Mouse (Mus musculus): ENCODE measurements around the gene Itga5. TPM values are rescaled to one million over a fixed set of nuclear protein-coding genes. Genes with fewer than 3 reads are reported as not detected.

Itga5 gene
- polyA plus RNA-seq, 1 experiment from 2014 or later, result 40.3 TPM

- Histone ChIP-seq H3K4me3 (ENCODE audit: low read length) (no peak overlapping the region), H3K4me1 (ENCODE audit: control insufficient read depth, insufficient read depth, low read length) (peaks cover 29% of the 10 kb centered on the region), H3K27me3 (replicated peaks; ENCODE audit: control insufficient read depth, insufficient read depth, low read length) (0 out of 2 replicates have a peak, but pooled peaks cover 3% of the 10 kb centered on the region), H3K36me3 (ENCODE audit: control insufficient read depth, insufficient read depth, low read length) (no peaks in the 10 kb centered on the region), H3K9me3 (ENCODE audit: control insufficient read depth, low read length) (no peaks in the 10 kb centered on the region), H3K27ac (ENCODE audit: low read length) (no peak overlapping the region), H3K9ac (ENCODE audit: low read depth, low read length) (peak overlapping the region; percentile 39), H3K4me2 (ENCODE audit: low read depth, low read length) (no peak overlapping the region)
- no peak for ATAC-seq
- 63% methylated on average over 3 of the region's 3 CpGs for WGBS
Measured at GRCm38 (mm10) chr15:103318201-103318816, 48.3 kb downstream of the Itga5 start.

DNA sequence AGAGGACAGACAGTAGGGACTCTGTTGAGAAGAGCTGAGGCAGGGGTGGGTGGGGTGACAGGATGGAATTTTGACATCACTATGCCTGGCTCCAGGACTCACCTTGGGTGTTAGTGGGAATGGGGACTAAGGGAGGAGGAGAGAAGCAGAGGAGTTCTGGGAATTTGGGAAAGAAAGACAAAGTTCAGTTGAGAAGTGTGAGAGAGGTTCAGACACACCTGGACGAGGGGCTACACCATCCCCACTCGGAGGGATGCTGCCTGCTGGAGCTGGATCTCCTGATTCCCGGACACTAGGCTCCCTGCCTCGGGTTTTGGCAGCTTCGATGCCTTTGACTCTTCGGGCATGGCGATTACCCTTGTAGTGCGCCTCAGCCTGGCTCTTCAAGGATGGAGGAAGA is 48.8 kb downstream of the Itga5 start:
- H3K4me1 ChIP-seq (ENCODE audit: control insufficient read depth, insufficient read depth, low read length), result peaks cover 26% of the 10 kb centered on the region
- 94% methylated on average over 8 of the region's 8 CpGs for WGBS

DNA sequence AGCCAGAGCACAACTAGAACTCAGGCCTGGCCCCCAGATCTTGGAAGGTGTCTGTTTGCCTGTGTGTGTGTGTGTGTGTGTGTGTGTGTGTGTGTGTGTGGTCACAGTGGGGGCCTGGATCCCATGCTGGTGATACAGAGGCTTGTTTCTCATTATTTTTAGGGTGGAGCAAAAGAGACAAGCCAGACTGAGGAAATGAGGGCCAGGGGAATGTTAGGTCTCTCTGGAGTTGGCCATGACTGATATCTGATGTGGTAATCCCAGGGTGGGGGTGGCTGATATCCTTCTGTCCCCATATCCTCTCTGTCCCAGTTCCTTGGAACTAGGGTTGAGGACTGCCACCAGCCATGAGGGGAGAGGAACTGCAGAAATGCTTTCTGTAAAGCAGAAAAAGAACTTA is 49.4 kb downstream of the Itga5 start:
- H3K9ac ChIP-seq (ENCODE audit: low read depth, low read length), result no peak overlapping the region
- H3K27ac ChIP-seq (ENCODE audit: low read length), result no peak overlapping the region
- H3K4me1 ChIP-seq (ENCODE audit: control insufficient read depth, insufficient read depth, low read length), result peaks cover 22% of the 10 kb centered on the region
- H3K27me3 ChIP-seq (replicated peaks; ENCODE audit: control insufficient read depth, insufficient read depth, low read length), result 0 out of 2 replicates have a peak, but pooled peaks cover 3% of the 10 kb centered on the region
- no peaks in the 10 kb centered on the region for H3K36me3 ChIP-seq (ENCODE audit: control insufficient read depth, insufficient read depth, low read length)
- no peaks in the 10 kb centered on the region for H3K9me3 ChIP-seq (ENCODE audit: control insufficient read depth, low read length)
- no peak overlapping the region for H3K4me3 ChIP-seq (ENCODE audit: low read length)
- ATAC-seq, result no peak
- H3K4me2 ChIP-seq (ENCODE audit: low read depth, low read length), result no peak overlapping the region

More for the DNA sequence above, 48.8 kb downstream of the Itga5 start:
- H3K4me2 ChIP-seq (ENCODE audit: low read depth, low read length), result no peak overlapping the region
- 0 out of 2 replicates have a peak, but pooled peaks cover 3% of the 10 kb centered on the region for H3K27me3 ChIP-seq (replicated peaks; ENCODE audit: control insufficient read depth, insufficient read depth, low read length)
- no peak overlapping the region for H3K4me3 ChIP-seq (ENCODE audit: low read length)
- H3K36me3 ChIP-seq (ENCODE audit: control insufficient read depth, insufficient read depth, low read length), result no peaks in the 10 kb centered on the region
- H3K27ac ChIP-seq (ENCODE audit: low read length), result no peak overlapping the region
- H3K9me3 ChIP-seq (ENCODE audit: control insufficient read depth, low read length), result no peaks in the 10 kb centered on the region
- ATAC-seq, result no peak
- peak overlapping the region; percentile 39; the same call in 1 of the 2 replicates for H3K9ac ChIP-seq (ENCODE audit: low read depth, low read length)

DNA sequence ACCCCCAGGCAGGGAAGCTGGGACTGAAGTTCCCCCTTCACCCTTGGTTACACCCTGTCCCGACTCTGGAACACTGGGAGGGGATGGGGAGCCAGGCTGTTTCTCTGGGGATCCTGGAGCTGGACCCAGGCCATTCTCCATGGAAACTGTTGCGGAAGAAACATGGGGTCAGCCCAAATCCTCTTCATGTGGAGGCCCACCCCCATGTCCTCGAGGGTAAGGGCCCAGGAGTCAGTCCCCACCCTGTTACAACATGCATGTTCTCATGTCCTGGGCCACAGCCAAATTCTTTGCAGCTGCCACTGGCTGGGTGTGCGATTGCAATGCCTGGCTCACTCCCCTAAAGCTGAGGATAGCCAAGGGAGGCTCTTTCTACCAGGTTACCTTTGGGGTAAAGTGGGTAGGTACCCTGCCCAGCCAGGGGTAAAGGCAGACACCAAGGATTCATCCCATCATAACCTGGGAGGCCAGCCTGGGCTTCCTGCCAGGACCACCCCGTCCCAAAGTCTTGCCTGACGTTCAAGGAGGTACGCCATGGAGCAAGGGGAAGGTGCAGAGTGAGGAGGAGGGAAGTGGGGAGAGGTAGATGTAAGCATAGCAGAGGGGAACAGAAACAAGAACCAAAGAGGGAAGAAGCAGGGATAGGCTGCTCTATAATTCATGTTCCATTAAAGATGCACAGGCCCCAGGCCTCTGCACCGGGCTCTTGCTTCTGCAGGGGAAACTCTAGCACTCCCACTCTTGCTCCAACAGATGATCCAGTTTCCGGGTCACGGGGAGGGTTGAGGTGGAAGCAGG is 50.4 kb downstream of the Itga5 start:
- H3K36me3 ChIP-seq (ENCODE audit: control insufficient read depth, insufficient read depth, low read length), result no peaks in the 10 kb centered on the region
- ATAC-seq, result no peak
- H3K27me3 ChIP-seq (replicated peaks; ENCODE audit: control insufficient read depth, insufficient read depth, low read length), result 0 out of 2 replicates have a peak, but pooled peaks cover 3% of the 10 kb centered on the region
- 75% methylated on average over 10 of the region's 10 CpGs for WGBS
- H3K27ac ChIP-seq (ENCODE audit: low read length), result no peak overlapping the region
- H3K9ac ChIP-seq (ENCODE audit: low read depth, low read length), result no peak overlapping the region
- H3K4me2 ChIP-seq (ENCODE audit: low read depth, low read length), result no peak overlapping the region
- no peaks in the 10 kb centered on the region for H3K9me3 ChIP-seq (ENCODE audit: control insufficient read depth, low read length)
- peaks cover 22% of the 10 kb centered on the region for H3K4me1 ChIP-seq (ENCODE audit: control insufficient read depth, insufficient read depth, low read length)
- H3K4me3 ChIP-seq (ENCODE audit: low read length), result no peak overlapping the region

GRCm38 (mm10) chr15:103315011-103315502 is 51.5 kb downstream of the Itga5 start:
- Histone ChIP-seq H3K4me2 (ENCODE audit: low read depth, low read length) (peak overlapping the region; percentile 63), H3K4me1 (ENCODE audit: control insufficient read depth, insufficient read depth, low read length) (peaks cover 22% of the 10 kb centered on the region), H3K9me3 (ENCODE audit: control insufficient read depth, low read length) (no peaks in the 10 kb centered on the region), H3K9ac (ENCODE audit: low read depth, low read length) (peak overlapping the region; percentile 61), H3K36me3 (ENCODE audit: control insufficient read depth, insufficient read depth, low read length) (no peaks in the 10 kb centered on the region), H3K27ac (ENCODE audit: low read length) (no peak overlapping the region), H3K27me3 (replicated peaks; ENCODE audit: control insufficient read depth, insufficient read depth, low read length) (0 out of 2 replicates have a peak, but pooled peaks cover 3% of the 10 kb centered on the region), H3K4me3 (ENCODE audit: low read length) (peak overlapping the region; percentile 39)
- WGBS, result 4% methylated on average over 18 of the region's 18 CpGs
- peak; percentile 80 for ATAC-seq

- Histone ChIP-seq H3K4me3 (ENCODE audit: low read length) (no peak overlapping the region), H3K27ac (ENCODE audit: low read length) (no peak overlapping the region), H3K4me2 (ENCODE audit: low read depth, low read length) (peak overlapping the region; percentile 63), H3K9me3 (ENCODE audit: control insufficient read depth, low read length) (no peaks in the 10 kb centered on the region), H3K27me3 (replicated peaks; ENCODE audit: control insufficient read depth, insufficient read depth, low read length) (0 out of 2 replicates have a peak, but pooled peaks cover 3% of the 10 kb centered on the region), H3K36me3 (ENCODE audit: control insufficient read depth, insufficient read depth, low read length) (no peaks in the 10 kb centered on the region), H3K9ac (ENCODE audit: low read depth, low read length) (peak overlapping the region; percentile 61), H3K4me1 (ENCODE audit: control insufficient read depth, insufficient read depth, low read length) (peaks cover 22% of the 10 kb centered on the region)
- no peak for ATAC-seq
- WGBS, result 51% methylated on average over 21 of the region's 22 CpGs
Measured at GRCm38 (mm10) chr15:103314181-103314580, 52.4 kb downstream of the Itga5 start.

GRCm38 (mm10) chr15:103313495-103314095 is 53.0 kb downstream of the Itga5 start:
- Histone ChIP-seq H3K4me1 (ENCODE audit: control insufficient read depth, insufficient read depth, low read length) (peaks cover 28% of the 10 kb centered on the region), H3K27me3 (replicated peaks; ENCODE audit: control insufficient read depth, insufficient read depth, low read length) (0 out of 2 replicates have a peak, but pooled peaks cover 3% of the 10 kb centered on the region), H3K27ac (ENCODE audit: low read length) (no peak overlapping the region), H3K9me3 (ENCODE audit: control insufficient read depth, low read length) (no peaks in the 10 kb centered on the region), H3K9ac (ENCODE audit: low read depth, low read length) (no peak overlapping the region), H3K36me3 (ENCODE audit: control insufficient read depth, insufficient read depth, low read length) (no peaks in the 10 kb centered on the region), H3K4me2 (ENCODE audit: low read depth, low read length) (peak overlapping the region; percentile 63; the same call in 1 of the 2 replicates), H3K4me3 (ENCODE audit: low read length) (no peak overlapping the region)
- ATAC-seq, result no peak
- WGBS, result 15% methylated on average over 18 of the region's 18 CpGs

GRCm38 (mm10) chr15:103310365-103310910 is 56.1 kb downstream of the Itga5 start, which contains the start of gene Gpr84:
Gpr84 (minus strand) TSS chr15:103310612.
- Histone ChIP-seq H3K27ac (ENCODE audit: low read length) (no peak within 1 kb of the TSS), H3K4me1 (ENCODE audit: control insufficient read depth, insufficient read depth, low read length) (peaks cover 40% of the 10 kb centered on the region)
- WGBS, result 66% methylated on average over 6 of the region's 6 CpGs

More at GRCm38 (mm10) chr15:103310365-103310910, 56.1 kb downstream of the Itga5 start, which contains the start of gene Gpr84:
- Histone ChIP-seq H3K9ac (ENCODE audit: low read depth, low read length) (no peak within 1 kb of the TSS), H3K4me3 (ENCODE audit: low read length) (no peak within 1 kb of the TSS), H3K27me3 (replicated peaks; ENCODE audit: control insufficient read depth, insufficient read depth, low read length) (0 out of 2 replicates have a peak, but pooled peaks cover 3% of the 10 kb centered on the region), H3K4me2 (ENCODE audit: low read depth, low read length) (no peak within 1 kb of the TSS), H3K36me3 (ENCODE audit: control insufficient read depth, insufficient read depth, low read length) (no peaks in the 10 kb centered on the region), H3K9me3 (ENCODE audit: control insufficient read depth, low read length) (no peaks in the 10 kb centered on the region)
- no peak for ATAC-seq
